Mouse (Mus musculus): ENCODE measurements around the gene Amer2. TPM values are rescaled to one million over a fixed set of nuclear protein-coding genes. Genes with fewer than 3 reads are reported as not detected.
"Not testable (repeated sequence)": the region's sequence is repeated elsewhere in the genome, so short reads cannot be mapped to it uniquely, and the experiment has no call there.

Amer2 gene
- polyA plus RNA-seq (2015; fragmentation: Nextera tagmentation; extraction: Ambion mirVana) = 1.8 and 2.3 TPM in 2 replicates

- H3K4me3 ChIP-seq = no peak within 1 kb of the TSS
- peaks cover 8% of the 10 kb centered on the region; the same call in 1 of the 2 replicates for H3K4me1 ChIP-seq
- no peak within 1 kb of the TSS for H3K27ac ChIP-seq
- no peaks in the 10 kb centered on the region for H3K36me3 ChIP-seq
- no peak for ATAC-seq (ENCODE audit: low FRiP score, low read depth)
- H3K4me2 ChIP-seq (replicated peaks) = no peak within 1 kb of the TSS
- no peaks in the 10 kb centered on the region for H3K9me3 ChIP-seq
- no peak within 1 kb of the TSS for H3K9ac ChIP-seq
- peaks cover 13% of the 10 kb centered on the region for H3K27me3 ChIP-seq
- 38% methylated on average over 1 of the region's 1 CpGs for WGBS
Measured at GRCm38 (mm10) chr14:60372821-60373309, at the start of gene Amer2. Gene Amer2, plus strand, starts transcription at chr14:60373259.

GRCm38 (mm10) chr14:60340001-60340400, 33.1 kb upstream of the Amer2 start:
- not testable (repeated sequence) for H3K4me2 ChIP-seq (replicated peaks); H3K36me3 ChIP-seq; H3K9ac ChIP-seq; H3K4me3 ChIP-seq; ATAC-seq (ENCODE audit: low FRiP score, low read depth); H3K9me3 ChIP-seq; H3K4me1 ChIP-seq; H3K27me3 ChIP-seq; H3K27ac ChIP-seq
- 71% methylated on average over 5 of the region's 5 CpGs for WGBS

DNA sequence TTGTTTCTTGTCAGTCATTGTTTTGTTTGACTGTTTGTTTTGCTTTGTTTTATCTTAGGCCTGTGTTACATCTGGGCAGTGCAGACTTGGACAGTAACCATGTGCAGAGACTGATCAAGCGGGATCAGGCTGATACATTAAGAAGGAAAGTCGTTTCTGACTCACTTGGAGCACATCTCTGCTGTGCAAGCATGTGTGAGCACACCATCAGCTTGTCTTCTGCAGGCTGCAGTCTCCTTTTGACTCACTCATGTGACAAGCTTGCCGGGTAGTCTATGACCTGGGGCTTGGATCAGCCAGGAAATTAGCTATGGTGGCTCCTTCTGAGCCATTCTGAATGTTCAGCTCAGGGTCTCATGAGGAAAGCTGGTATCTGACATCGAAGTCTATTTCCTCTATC, 32.5 kb upstream of the Amer2 start:
- no peak for ATAC-seq (ENCODE audit: low FRiP score, low read depth)
- no peaks in the 10 kb centered on the region for H3K4me1 ChIP-seq
- H3K27ac ChIP-seq = no peak overlapping the region
- no peak overlapping the region for H3K4me2 ChIP-seq (replicated peaks)
- H3K9ac ChIP-seq = no peak overlapping the region
- no peaks in the 10 kb centered on the region for H3K36me3 ChIP-seq
- H3K4me3 ChIP-seq = no peak overlapping the region
- no peaks in the 10 kb centered on the region for H3K9me3 ChIP-seq
- H3K27me3 ChIP-seq = no peaks in the 10 kb centered on the region
- 78% methylated on average over 4 of the region's 4 CpGs for WGBS

GRCm38 (mm10) chr14:60345326-60345876, 27.7 kb upstream of the Amer2 start:
- H3K4me1 ChIP-seq = no peaks in the 10 kb centered on the region
- no peak overlapping the region for H3K9ac ChIP-seq
- no peaks in the 10 kb centered on the region for H3K9me3 ChIP-seq
- H3K4me2 ChIP-seq (replicated peaks) = no peak overlapping the region
- no peaks in the 10 kb centered on the region for H3K27me3 ChIP-seq
- ATAC-seq (ENCODE audit: low FRiP score, low read depth) = no peak
- 92% methylated on average over 6 of the region's 6 CpGs for WGBS
- no peak overlapping the region for H3K27ac ChIP-seq
- no peaks in the 10 kb centered on the region for H3K36me3 ChIP-seq
- no peak overlapping the region for H3K4me3 ChIP-seq

DNA sequence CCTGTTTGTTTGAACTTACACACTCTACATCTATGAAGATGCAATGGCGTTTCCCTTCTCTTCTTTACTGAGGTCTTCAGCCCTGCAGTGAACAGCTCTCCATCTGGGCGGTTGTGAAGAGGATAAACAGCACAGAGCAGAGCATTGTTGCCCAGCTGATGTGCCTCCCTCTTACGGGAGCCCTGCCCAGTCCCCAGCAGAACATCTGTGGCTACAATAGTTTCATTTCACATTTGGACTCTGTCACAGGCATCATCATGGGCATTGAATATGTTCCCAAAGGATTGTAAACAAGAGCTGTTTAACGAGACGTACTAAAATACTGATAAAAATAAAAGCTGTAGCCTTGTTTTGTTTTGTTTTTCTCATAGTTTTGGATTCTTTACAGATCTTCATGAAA, 14.7 kb upstream of the Amer2 start:
- ATAC-seq (ENCODE audit: low FRiP score, low read depth) = no peak
- WGBS = 88% methylated on average over 5 of the region's 5 CpGs
- Histone ChIP-seq H3K4me2 (replicated peaks) (no peak overlapping the region), H3K4me1 (peaks cover 9% of the 10 kb centered on the region; the same call in 1 of the 2 replicates), H3K9ac (no peak overlapping the region), H3K9me3 (no peaks in the 10 kb centered on the region), H3K4me3 (no peak overlapping the region), H3K36me3 (no peaks in the 10 kb centered on the region), H3K27ac (no peak overlapping the region), H3K27me3 (no peaks in the 10 kb centered on the region)

GRCm38 (mm10) chr14:60361380-60362212, 11.5 kb upstream of the Amer2 start:
- no peaks in the 10 kb centered on the region for H3K36me3 ChIP-seq
- H3K4me3 ChIP-seq = no peak overlapping the region
- H3K4me1 ChIP-seq = peaks cover 9% of the 10 kb centered on the region; the same call in 1 of the 2 replicates
- no peak for ATAC-seq (ENCODE audit: low FRiP score, low read depth)
- H3K27ac ChIP-seq = peak overlapping the region; percentile 17; the same call in 1 of the 2 replicates
- no peak overlapping the region for H3K4me2 ChIP-seq (replicated peaks)
- no peak overlapping the region for H3K9ac ChIP-seq
- no peaks in the 10 kb centered on the region for H3K9me3 ChIP-seq
- WGBS = 48% methylated on average over 9 of the region's 9 CpGs
- H3K27me3 ChIP-seq = no peaks in the 10 kb centered on the region

- H3K4me1 ChIP-seq = peaks cover 10% of the 10 kb centered on the region; the same call in 1 of the 2 replicates
- H3K9me3 ChIP-seq = no peaks in the 10 kb centered on the region
- no peak overlapping the region for H3K9ac ChIP-seq
- no peaks in the 10 kb centered on the region for H3K36me3 ChIP-seq
- H3K4me3 ChIP-seq = no peak overlapping the region
- H3K27ac ChIP-seq = no peak overlapping the region
- 56% methylated on average over 1 of the region's 1 CpGs for WGBS
- ATAC-seq (ENCODE audit: low FRiP score, low read depth) = no peak
- H3K4me2 ChIP-seq (replicated peaks) = no peak overlapping the region
- H3K27me3 ChIP-seq = no peaks in the 10 kb centered on the region
Measured at GRCm38 (mm10) chr14:60366729-60367128, 6.3 kb upstream of the Amer2 start.

DNA sequence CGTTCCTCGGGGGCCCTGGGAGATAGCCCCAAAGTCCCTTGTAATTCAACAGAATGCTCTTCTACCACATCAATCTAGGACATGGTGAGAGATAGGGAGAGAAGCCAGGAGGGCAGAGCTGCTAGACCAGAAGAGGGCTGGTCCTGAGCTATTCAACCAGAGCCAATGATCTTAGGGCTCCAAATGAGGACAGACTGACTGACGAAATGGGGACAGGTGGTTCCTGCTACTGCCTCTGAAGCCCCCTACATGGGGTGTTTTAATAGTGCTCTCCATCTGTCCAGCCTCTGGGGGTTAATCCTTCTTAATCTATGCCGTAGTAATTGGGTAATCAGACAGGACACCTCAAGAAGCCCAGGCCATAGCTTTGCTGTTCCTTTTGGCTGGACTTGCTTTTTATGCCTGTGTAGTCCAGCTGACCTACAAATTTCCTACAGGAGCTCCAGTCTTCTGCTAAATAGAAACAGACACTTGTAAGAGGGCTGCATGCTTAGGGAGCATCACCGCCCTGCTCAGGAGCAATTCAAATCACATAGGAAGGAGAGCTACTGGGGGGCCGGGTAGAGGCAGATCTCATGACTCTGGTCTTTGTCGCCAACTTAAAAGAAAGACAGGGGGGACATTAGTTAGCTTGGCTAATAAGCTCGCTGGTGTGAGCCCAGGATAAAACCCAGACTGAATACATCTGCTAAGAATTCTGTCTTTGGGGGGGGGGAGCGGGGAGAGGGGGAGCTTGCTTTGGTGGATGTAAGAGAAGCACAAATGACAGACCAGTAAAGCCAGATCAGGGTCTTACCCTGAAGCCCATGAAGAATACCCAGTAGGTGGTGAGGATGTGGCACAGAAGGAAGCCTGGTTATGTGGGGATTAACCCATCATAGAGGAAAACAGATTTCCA, 4.0 kb upstream of the Amer2 start:
- Histone ChIP-seq H3K27me3 (no peaks in the 10 kb centered on the region), H3K4me2 (replicated peaks) (no peak overlapping the region), H3K36me3 (no peaks in the 10 kb centered on the region), H3K9me3 (no peaks in the 10 kb centered on the region), H3K4me1 (0 out of 2 replicates have a peak, but pooled peaks cover 3% of the 10 kb centered on the region), H3K4me3 (no peak overlapping the region), H3K9ac (no peak overlapping the region), H3K27ac (no peak overlapping the region)
- 32% methylated on average over 9 of the region's 9 CpGs for WGBS
- ATAC-seq (ENCODE audit: low FRiP score, low read depth) = no peak

DNA sequence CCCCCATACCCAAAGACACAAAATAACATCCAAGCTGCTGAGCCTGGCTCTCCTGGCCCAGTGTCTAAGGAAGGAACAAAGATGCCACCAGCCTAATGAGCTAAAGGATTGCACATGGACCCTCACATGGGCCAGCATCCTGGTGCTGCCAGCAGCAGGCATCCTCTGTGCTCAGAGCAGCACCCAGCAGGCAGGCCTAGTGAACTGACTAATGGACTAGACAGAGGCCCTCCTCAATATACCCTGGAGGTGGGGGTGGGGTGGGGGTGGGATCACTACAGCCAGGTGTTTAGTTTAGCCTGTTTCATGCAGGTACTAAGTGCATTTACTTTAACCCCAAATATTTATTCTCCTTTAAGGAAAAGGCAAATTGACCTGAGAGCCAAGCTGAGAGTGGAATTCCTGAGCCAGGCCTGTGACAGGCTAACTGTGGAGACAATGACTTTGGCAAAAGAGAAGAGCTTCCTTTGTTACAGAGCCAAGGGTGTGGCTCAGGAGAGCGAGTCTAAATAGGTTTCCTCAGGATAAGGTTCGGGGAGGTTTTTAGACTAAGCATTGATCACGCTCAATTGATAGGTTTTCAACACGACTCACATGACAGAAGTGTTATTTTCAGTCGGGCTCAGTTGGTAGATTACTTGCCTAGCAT, 3.3 kb upstream of the Amer2 start:
- 71% methylated on average over 5 of the region's 5 CpGs for WGBS
- no peak overlapping the region for H3K4me2 ChIP-seq (replicated peaks)
- no peak overlapping the region for H3K9ac ChIP-seq
- ATAC-seq (ENCODE audit: low FRiP score, low read depth) = no peak
- no peak overlapping the region for H3K27ac ChIP-seq
- H3K27me3 ChIP-seq = no peaks in the 10 kb centered on the region
- no peaks in the 10 kb centered on the region for H3K9me3 ChIP-seq
- H3K4me3 ChIP-seq = no peak overlapping the region
- no peaks in the 10 kb centered on the region for H3K36me3 ChIP-seq
- H3K4me1 ChIP-seq = 0 out of 2 replicates have a peak, but pooled peaks cover 3% of the 10 kb centered on the region

DNA sequence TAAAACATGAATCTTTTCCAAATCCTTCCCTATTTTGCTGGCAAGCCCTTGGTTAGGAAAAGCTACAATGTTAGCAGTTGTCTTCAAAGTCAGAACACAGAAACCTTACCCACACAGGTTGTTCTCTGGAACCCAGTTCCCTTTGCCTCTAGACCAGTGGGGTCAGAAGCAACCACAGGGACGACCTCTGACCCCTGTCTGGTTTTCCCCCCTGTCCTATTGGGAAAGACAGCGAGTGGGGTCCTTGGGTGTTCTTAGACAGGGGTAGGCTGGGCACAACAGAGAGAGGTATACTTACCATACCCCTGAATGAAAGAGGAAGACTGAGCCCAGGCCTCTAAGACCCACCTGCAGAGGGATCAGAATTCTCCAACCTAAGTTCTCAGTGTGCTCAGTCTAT, 4.0 kb downstream of the Amer2 start:
- Histone ChIP-seq H3K27ac (no peak overlapping the region), H3K27me3 (peaks cover 34% of the 10 kb centered on the region), H3K4me1 (peaks cover 13% of the 10 kb centered on the region), H3K9me3 (no peaks in the 10 kb centered on the region), H3K4me2 (replicated peaks) (no peak overlapping the region), H3K36me3 (no peaks in the 10 kb centered on the region), H3K4me3 (no peak overlapping the region), H3K9ac (no peak overlapping the region)
- 76% methylated on average over 2 of the region's 2 CpGs for WGBS
- ATAC-seq (ENCODE audit: low FRiP score, low read depth) = no peak

- Histone ChIP-seq H3K4me1 (peaks cover 13% of the 10 kb centered on the region), H3K4me2 (replicated peaks) (peak overlapping the region; percentile 94), H3K4me3 (peak overlapping the region; percentile 62), H3K36me3 (no peaks in the 10 kb centered on the region), H3K9ac (peak overlapping the region; percentile 74; the same call in 1 of the 2 replicates), H3K27me3 (peaks cover 34% of the 10 kb centered on the region), H3K9me3 (no peaks in the 10 kb centered on the region), H3K27ac (no peak overlapping the region)
- WGBS = 29% methylated on average over 10 of the region's 10 CpGs
- ATAC-seq (ENCODE audit: low FRiP score, low read depth) = no peak
Measured at GRCm38 (mm10) chr14:60377546-60377945, 4.5 kb downstream of the Amer2 start.

Measured in limb, embryonic 13.5 days (tissue).